Mouse (Mus musculus): ENCODE data around the gene Topaz1. TPM values are rescaled to one million over a fixed set of nuclear protein-coding genes. Genes with fewer than 3 reads are reported as not detected.

Gene Topaz1
- not detected for total RNA-seq (2021)
- long read RNA-seq, experiment 1 = 0 reads
- long read RNA-seq, experiment 2 = 0 reads

DNA sequence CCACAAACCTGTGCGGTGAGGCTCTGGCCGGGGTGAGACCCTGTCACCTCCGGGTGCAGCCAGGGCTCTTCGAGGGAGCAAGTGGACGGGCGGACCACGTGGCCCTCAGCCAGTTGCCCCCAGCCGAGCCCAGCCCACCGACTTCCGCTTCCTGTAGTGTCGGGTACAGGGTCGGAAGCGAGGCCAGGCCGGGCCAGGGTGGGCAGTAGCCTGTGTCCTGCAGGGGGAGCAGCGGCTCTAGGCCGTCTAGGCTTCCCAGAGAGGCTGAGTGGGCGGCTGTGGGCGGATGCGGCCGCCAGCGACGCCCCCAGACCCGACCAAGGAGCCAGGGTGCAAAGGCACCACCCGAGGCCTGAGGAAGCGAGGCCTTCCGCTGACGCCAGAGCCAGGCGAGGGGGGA lies at the start of gene Topaz1:
Gene Topaz1 (plus strand): TSS at position 287 of the 400 bp plus-strand sequence.
- no peak for DNase-seq

DNA sequence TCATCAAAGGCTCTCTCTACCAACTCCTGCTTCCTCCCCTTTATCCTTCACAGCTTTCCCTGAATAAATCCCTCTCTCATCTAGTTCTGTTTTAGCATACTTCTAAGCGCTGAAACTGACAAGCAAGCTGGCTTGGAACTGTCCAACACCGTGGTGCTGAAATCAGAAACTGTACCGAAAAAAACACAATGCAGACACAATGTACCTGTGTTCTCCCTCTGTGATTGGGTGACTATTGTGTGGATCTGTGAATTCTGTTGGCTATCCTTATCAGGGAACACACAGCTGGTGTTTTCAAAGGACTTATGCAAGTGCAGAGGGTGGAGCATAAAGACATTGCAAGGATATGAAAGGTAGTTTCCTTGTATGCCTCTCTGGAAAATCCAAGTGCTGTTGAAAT lies 45.3 kb upstream of the Topaz1 start:
- peak; percentile 66 for DNase-seq

DNA sequence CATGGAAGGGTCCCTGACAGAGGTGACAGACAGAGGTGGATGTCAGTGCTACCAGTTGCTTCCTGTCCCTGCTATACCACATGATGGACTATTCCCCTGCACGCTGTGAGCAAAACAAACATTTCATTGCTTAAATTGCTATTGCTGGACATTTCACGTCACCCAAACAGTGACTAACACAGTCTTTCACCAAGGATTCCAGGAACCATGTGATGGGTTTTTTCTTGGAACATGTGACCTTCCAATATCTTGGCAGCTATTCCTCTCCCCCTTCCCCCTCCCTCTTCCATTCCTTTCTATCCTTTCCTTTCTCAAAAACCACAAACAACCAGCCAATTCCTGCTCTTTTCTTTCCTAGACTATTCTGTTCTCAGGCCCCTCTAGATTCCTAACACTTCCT lies 33.3 kb upstream of the Topaz1 start:
- no peak for DNase-seq

GRCm38 (mm10) chr9:122715046-122715445 lies 32.1 kb upstream of the Topaz1 start:
- no peak for DNase-seq

- no peak for DNase-seq
These were observed 30.8 kb upstream of the Topaz1 start for GRCm38 (mm10) chr9:122716131-122716921.

GRCm38 (mm10) chr9:122722296-122722695 lies 24.9 kb upstream of the Topaz1 start:
- DNase-seq = no peak

DNA sequence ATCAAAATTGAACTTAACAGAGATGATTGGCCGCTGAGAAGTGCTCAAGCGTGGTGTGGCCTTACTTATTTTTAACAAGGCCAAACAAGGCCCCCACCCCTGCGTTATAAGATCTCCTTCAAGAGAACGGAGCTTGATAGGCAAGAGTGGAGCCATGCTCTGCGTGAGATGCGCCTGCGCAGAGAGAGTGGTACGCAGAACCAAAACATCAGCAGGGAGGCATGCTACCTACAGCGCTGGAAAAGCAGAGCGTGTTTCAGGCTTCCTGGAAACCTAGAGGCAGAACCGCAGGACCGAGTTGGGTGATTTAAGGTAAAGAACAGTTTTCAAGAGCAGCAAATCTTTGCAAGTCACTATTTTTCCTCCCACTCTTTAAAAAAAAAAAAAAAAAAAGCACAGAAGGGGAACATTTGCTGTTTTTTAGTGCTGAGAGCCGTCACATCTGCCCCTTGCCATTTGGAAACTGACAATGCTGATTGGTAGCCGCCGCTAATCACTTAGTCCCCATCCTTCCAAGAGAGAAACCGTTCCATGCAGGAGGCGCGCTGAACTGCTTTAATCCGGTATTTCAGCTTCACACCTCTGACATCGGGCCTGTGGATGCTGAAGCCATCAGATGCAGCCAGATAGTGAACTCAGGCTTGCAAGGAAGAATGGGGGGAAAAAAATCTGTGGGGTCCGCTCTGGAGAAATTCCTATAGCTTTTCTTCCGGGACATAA lies 21.9 kb upstream of the Topaz1 start:
- no peak for DNase-seq

- DNase-seq = peak; percentile 68
These were observed 17.6 kb upstream of the Topaz1 start for GRCm38 (mm10) chr9:122729500-122729899.

- no peak for DNase-seq
These were observed 14.9 kb upstream of the Topaz1 start for GRCm38 (mm10) chr9:122732126-122732810.

DNA sequence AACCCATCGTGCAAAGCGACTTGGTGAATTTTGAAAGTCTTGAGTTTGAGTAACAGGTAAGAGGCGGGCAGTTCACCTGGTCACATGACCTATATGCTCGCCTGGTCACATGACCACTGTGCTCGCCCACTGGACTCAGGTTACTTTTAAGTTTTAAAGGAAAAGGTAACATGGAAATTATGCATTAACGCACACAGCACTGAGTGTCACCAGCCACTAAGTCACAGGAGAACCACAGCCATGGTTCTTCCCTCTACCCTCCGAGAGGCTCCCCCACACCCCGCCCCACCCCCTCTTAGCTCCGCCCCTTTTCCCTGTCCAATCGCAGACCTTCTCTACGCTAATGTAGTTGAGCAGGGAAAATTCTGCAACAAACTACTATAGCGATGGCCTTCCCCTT lies 13.9 kb upstream of the Topaz1 start:
- DNase-seq = no peak

GRCm38 (mm10) chr9:122734934-122735333 lies 12.2 kb upstream of the Topaz1 start:
- DNase-seq = no peak

DNA sequence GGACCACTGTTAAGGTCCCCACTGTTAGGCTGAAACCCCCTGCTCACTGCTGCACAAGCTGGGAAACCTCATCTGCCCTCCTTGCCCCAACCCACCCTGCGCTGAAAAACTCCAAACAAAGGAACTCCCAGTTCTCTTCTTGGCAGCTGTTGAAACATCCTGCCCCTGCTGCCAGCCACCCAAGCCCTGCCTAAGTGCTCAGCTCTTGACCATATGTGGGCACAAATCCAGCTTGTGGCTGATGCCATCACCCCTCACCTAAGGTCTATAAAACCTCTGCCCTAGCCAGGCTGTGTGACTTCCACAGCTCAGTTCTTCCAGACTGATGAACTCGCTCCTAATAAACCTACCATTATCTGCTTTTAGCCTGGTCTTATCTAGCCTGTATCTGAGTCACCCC lies 11.1 kb upstream of the Topaz1 start:
- DNase-seq = no peak

- peak; percentile 69 for DNase-seq
These were observed 10.4 kb upstream of the Topaz1 start for GRCm38 (mm10) chr9:122736742-122737141.

DNA sequence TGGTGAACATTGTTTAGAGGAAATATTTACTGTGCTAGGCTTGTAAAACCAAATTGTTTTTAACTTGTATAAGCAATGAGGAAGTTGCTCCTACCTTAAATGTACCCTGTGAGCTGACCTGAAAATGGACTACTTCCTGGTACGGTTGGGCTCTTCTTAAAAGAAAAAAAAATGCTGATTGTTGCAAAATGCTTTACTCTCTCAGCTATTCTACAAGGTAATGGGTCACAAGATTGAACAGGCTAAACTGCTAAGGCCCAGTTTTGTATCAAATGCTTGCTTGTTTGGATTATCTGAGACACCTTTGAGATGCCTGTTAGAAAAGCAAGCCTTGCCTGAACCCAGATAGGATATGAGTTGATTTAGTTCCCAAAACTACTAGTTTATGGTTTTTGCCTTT lies 1.3 kb upstream of the Topaz1 start:
- DNase-seq = no peak

- DNase-seq = no peak
These were observed 10.5 kb downstream of the Topaz1 start for GRCm38 (mm10) chr9:122757614-122758013.

- no peak for DNase-seq
These were observed 13.0 kb downstream of the Topaz1 start for GRCm38 (mm10) chr9:122760111-122760510.

- DNase-seq = no peak
These were observed 38.1 kb downstream of the Topaz1 start for GRCm38 (mm10) chr9:122785231-122785630.

- DNase-seq = no peak
These were observed 39.4 kb downstream of the Topaz1 start for GRCm38 (mm10) chr9:122786534-122786933.

DNA sequence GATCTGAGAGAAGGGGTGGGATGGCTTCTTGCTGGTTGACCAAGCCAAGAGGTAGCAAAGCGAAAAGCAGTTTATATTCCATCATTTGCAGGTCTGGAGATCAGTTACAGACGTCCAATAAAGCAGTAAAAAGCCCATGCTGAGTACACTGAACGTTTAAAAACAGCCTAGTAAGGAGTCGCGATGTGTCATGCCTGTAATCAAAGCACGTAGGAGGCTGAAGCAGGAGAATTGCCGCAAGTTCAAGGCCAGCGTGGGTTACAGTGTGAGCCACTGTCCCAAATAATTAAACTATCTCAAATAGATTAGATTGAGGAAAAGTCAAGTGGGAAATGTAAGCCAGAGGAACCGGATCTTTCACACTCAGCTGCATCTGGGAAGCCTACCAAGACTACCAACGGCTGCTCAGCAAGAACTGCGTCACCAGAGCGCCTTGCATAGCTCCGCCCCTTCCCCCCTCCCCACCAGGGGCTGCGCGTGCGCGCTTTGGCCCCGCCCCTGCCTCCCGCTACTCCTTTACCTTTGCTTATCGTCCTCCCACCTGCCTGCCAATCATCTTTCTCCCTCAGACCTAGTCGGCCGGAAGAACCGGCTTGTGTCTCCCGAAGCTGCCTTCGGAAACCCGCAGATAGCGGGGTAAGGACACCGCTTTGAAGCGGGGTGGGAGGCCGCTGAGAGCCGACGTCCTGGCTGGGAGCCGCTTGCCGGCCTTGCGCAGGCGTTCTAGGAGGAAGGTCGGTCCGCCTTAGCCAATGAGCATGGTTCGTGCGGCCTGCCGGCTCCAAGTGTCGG lies 58.1 kb downstream of the Topaz1 start, which contains the start of gene Tcaim:
Gene Tcaim (plus strand): TSS at position 487 of the 792 bp plus-strand sequence.
- DNase-seq = peak; percentile 95

- DNase-seq = no peak
These were observed 58.7 kb downstream of the Topaz1 start for GRCm38 (mm10) chr9:122805845-122806341.

- no peak for DNase-seq
These were observed 60.0 kb downstream of the Topaz1 start for GRCm38 (mm10) chr9:122807186-122807585.

GRCm38 (mm10) chr9:122810212-122810611 lies 63.1 kb downstream of the Topaz1 start:
- DNase-seq = no peak

All from adrenal gland, postnatal 10 days (tissue).